Mouse (Mus musculus) heart, embryonic 11.5 days (tissue): Measurements from ENCODE around the gene Ptprk. TPM values are rescaled to one million over a fixed set of nuclear protein-coding genes. Genes with fewer than 3 reads are reported as not detected.

Source experiments
- ATAC-seq: fragments of 200-750 bp; cut with Nextera tagmentation; replicated peaks from 2 replicates; pipeline ENCODE4 v1.8.0; 2017; ENCODE audit warnings: moderate library complexity; ENCODE audit not compliant: insufficient number of reproducible peaks, low FRiP score, low TSS enrichment
- H3K27ac ChIP-seq: fragments of 300-500 bp; sonication (generic); 2 replicates; pipeline ENCODE4 v1.5.1; 2014; ENCODE audit warnings: mild to moderate bottlenecking, low read depth, low read length
- H3K27me3 ChIP-seq: fragments of 300-500 bp; sonication (generic); 2 replicates; pipeline ENCODE4 v1.6.1; 2014; ENCODE audit warnings: mild to moderate bottlenecking, low read length, mixed read lengths; ENCODE audit not compliant: control insufficient read depth, insufficient read depth
- H3K36me3 ChIP-seq: fragments of 300-500 bp; sonication (generic); 2 replicates; pipeline ENCODE4 v1.6.1; 2014; ENCODE audit warnings: mild to moderate bottlenecking, low read length, moderate library complexity, mixed read lengths; ENCODE audit not compliant: control insufficient read depth, insufficient read depth
- H3K4me1 ChIP-seq: fragments of 300-500 bp; sonication (generic); 2 replicates; pipeline ENCODE4 v1.6.1; 2014; ENCODE audit warnings: low read length; ENCODE audit not compliant: control insufficient read depth, insufficient read depth
- H3K4me2 ChIP-seq: fragments of 300-500 bp; sonication (generic); 2 replicates; pipeline ENCODE4 v1.6.1; 2014; ENCODE audit warnings: mild to moderate bottlenecking, moderate library complexity
- H3K4me3 ChIP-seq: fragments of 300-500 bp; sonication (generic); 2 replicates; pipeline ENCODE4 v1.5.1; 2014; ENCODE audit warnings: low read depth, low read length
- H3K9ac ChIP-seq: fragments of 300-500 bp; sonication (generic); 2 replicates; pipeline ENCODE4 v1.6.1; 2014; ENCODE audit warnings: mild to moderate bottlenecking, low read depth, low read length, moderate library complexity
- H3K9me3 ChIP-seq: fragments of 300-500 bp; sonication (generic); replicated peaks from 2 replicates; pipeline ENCODE4 v1.6.1; 2016; ENCODE audit warnings: low read length; ENCODE audit not compliant: control insufficient read depth
- WGBS: fragments of 180-500 bp; shearing (Covaris S2); extraction: QIAGEN DNeasy Blood & Tissue Kit; methylation state at CpG from one replicate; pipeline ENCODE4 v1.1.7; 2014; ENCODE audit not compliant: insufficient replicate concordance; 5-methylcytosine and 5-hydroxymethylcytosine counted together
- polyA plus RNA-seq: library from polyadenylated mRNA; unstranded; fragments of >200 nt; fragmentation: Nextera tagmentation; extraction: Ambion mirVana; gene quantifications from 2 replicates; pipeline ENCODE4 v1.2.1, GENCODE M21; 2014

Ptprk gene
- polyA plus RNA-seq, 1 experiment from 2014 or later, result 42.1 TPM

GRCm38 (mm10) chr10:28098923-28099322 lies 24.3 kb downstream of the Ptprk start:
- H3K9ac ChIP-seq, result no peak overlapping the region
- no peaks in the 10 kb centered on the region for H3K36me3 ChIP-seq
- no peaks in the 10 kb centered on the region for H3K9me3 ChIP-seq
- H3K27me3 ChIP-seq, result no peaks in the 10 kb centered on the region
- ATAC-seq, result no peak
- H3K4me3 ChIP-seq, result no peak overlapping the region
- H3K4me1 ChIP-seq, result no peaks in the 10 kb centered on the region
- H3K27ac ChIP-seq, result no peak overlapping the region
- WGBS, result 56% methylated on average over 2 of the region's 2 CpGs
- H3K4me2 ChIP-seq, result no peak overlapping the region

- 90% methylated on average over 4 of the region's 4 CpGs for WGBS
- no peaks in the 10 kb centered on the region for H3K27me3 ChIP-seq
- no peak overlapping the region for H3K4me2 ChIP-seq
- no peak overlapping the region for H3K27ac ChIP-seq
- no peaks in the 10 kb centered on the region for H3K36me3 ChIP-seq
- no peaks in the 10 kb centered on the region for H3K4me1 ChIP-seq
- no peak overlapping the region for H3K9ac ChIP-seq
- no peak overlapping the region for H3K4me3 ChIP-seq
- no peaks in the 10 kb centered on the region for H3K9me3 ChIP-seq
- no peak for ATAC-seq
These were observed 28.8 kb downstream of the Ptprk start for GRCm38 (mm10) chr10:28103406-28103906.

GRCm38 (mm10) chr10:28103924-28104323 lies 29.3 kb downstream of the Ptprk start:
- 65% methylated on average over 2 of the region's 2 CpGs for WGBS
- no peak for ATAC-seq
- Histone ChIP-seq H3K4me2 (no peak overlapping the region), H3K9me3 (no peaks in the 10 kb centered on the region), H3K9ac (no peak overlapping the region), H3K4me3 (no peak overlapping the region), H3K4me1 (no peaks in the 10 kb centered on the region), H3K27me3 (no peaks in the 10 kb centered on the region), H3K36me3 (no peaks in the 10 kb centered on the region), H3K27ac (no peak overlapping the region)

GRCm38 (mm10) chr10:28105247-28105646 lies 30.6 kb downstream of the Ptprk start:
- Histone ChIP-seq H3K4me1 (no peaks in the 10 kb centered on the region), H3K36me3 (no peaks in the 10 kb centered on the region), H3K27me3 (no peaks in the 10 kb centered on the region), H3K27ac (no peak overlapping the region), H3K4me2 (no peak overlapping the region), H3K4me3 (no peak overlapping the region), H3K9ac (no peak overlapping the region), H3K9me3 (no peaks in the 10 kb centered on the region)
- no peak for ATAC-seq
- WGBS, result 87% methylated on average over 6 of the region's 6 CpGs

- H3K4me2 ChIP-seq, result no peak overlapping the region
- H3K27ac ChIP-seq, result no peak overlapping the region
- no peak for ATAC-seq
These were observed 38.4 kb downstream of the Ptprk start for GRCm38 (mm10) chr10:28112826-28113589.

GRCm38 (mm10) chr10:28113879-28114278 lies 39.3 kb downstream of the Ptprk start:
- no peak for ATAC-seq
- Histone ChIP-seq H3K9me3 (no peaks in the 10 kb centered on the region), H3K27ac (no peak overlapping the region), H3K4me1 (peaks cover 10% of the 10 kb centered on the region), H3K4me3 (no peak overlapping the region), H3K9ac (no peak overlapping the region), H3K4me2 (no peak overlapping the region), H3K36me3 (no peaks in the 10 kb centered on the region), H3K27me3 (no peaks in the 10 kb centered on the region)
- 36% methylated on average over 3 of the region's 3 CpGs for WGBS

More at GRCm38 (mm10) chr10:28112826-28113589, 38.4 kb downstream of the Ptprk start:
- no peak overlapping the region for H3K4me3 ChIP-seq
- 61% methylated on average over 8 of the region's 8 CpGs for WGBS
- H3K9ac ChIP-seq, result no peak overlapping the region
- peaks cover 10% of the 10 kb centered on the region for H3K4me1 ChIP-seq
- no peaks in the 10 kb centered on the region for H3K27me3 ChIP-seq
- no peaks in the 10 kb centered on the region for H3K9me3 ChIP-seq
- H3K36me3 ChIP-seq, result no peaks in the 10 kb centered on the region

- Histone ChIP-seq H3K4me3 (no peak overlapping the region), H3K4me2 (no peak overlapping the region), H3K36me3 (no peaks in the 10 kb centered on the region), H3K4me1 (peaks cover 10% of the 10 kb centered on the region), H3K9ac (no peak overlapping the region), H3K9me3 (no peaks in the 10 kb centered on the region), H3K27ac (no peak overlapping the region), H3K27me3 (no peaks in the 10 kb centered on the region)
- ATAC-seq, result no peak
These were observed 42.4 kb downstream of the Ptprk start for GRCm38 (mm10) chr10:28116982-28117381.

- Histone ChIP-seq H3K9me3 (no peaks in the 10 kb centered on the region), H3K27me3 (no peaks in the 10 kb centered on the region), H3K9ac (no peak overlapping the region), H3K4me3 (no peak overlapping the region), H3K4me1 (peaks cover 5% of the 10 kb centered on the region), H3K27ac (no peak overlapping the region), H3K36me3 (no peaks in the 10 kb centered on the region), H3K4me2 (no peak overlapping the region)
- 81% methylated on average over 6 of the region's 6 CpGs for WGBS
- no peak for ATAC-seq
These were observed 44.3 kb downstream of the Ptprk start for GRCm38 (mm10) chr10:28118783-28119365.

- no peaks in the 10 kb centered on the region for H3K9me3 ChIP-seq
- 82% methylated on average over 4 of the region's 4 CpGs for WGBS
- H3K36me3 ChIP-seq, result no peaks in the 10 kb centered on the region
- 0 out of 2 replicates have a peak, but pooled peaks cover 5% of the 10 kb centered on the region for H3K4me1 ChIP-seq
- no peak overlapping the region for H3K4me2 ChIP-seq
- no peak for ATAC-seq
- no peak overlapping the region for H3K27ac ChIP-seq
- H3K4me3 ChIP-seq, result no peak overlapping the region
- H3K9ac ChIP-seq, result no peak overlapping the region
- H3K27me3 ChIP-seq, result no peaks in the 10 kb centered on the region
These were observed 49.3 kb downstream of the Ptprk start for GRCm38 (mm10) chr10:28123881-28124280.
